Mouse (Mus musculus) cerebellum, postnatal 4 days (tissue): ENCODE data around the gene Gm17720.
A peak's percentile ranks its signal among the peaks of the same experiment; 100 is the strongest.

Experiments
- DNase-seq, 2 experiments: peaks; one replicate each; pipeline ENCODE4 v3.0.0; 2022; ENCODE audit warnings: low spot score in 2 of 2, mixed read lengths in 1 of 2

Gm17720 gene

DNA sequence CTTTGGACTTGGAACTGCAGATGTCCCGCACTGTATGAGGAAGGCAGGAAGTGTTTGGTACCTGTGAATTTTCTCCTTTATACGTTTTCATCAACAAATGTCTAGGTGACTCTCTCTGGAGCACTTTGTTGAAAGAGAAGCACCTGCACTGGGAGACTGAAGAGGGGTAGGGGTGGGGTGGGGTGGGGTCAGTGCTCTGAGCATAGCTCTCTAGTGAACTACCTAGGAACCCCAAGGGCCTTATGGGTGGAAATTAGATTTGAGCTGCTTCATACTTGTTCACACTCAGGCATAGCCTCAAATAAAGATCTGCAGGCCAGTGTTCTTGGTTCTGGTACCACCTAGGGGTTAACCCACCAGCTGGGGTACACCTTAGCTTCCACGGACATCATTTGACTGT is at the start of gene Gm17720:
TSS of gene Gm17720 (minus strand) at position 101 of the 400 bp plus-strand sequence.
- DNase-seq: no peak

DNA sequence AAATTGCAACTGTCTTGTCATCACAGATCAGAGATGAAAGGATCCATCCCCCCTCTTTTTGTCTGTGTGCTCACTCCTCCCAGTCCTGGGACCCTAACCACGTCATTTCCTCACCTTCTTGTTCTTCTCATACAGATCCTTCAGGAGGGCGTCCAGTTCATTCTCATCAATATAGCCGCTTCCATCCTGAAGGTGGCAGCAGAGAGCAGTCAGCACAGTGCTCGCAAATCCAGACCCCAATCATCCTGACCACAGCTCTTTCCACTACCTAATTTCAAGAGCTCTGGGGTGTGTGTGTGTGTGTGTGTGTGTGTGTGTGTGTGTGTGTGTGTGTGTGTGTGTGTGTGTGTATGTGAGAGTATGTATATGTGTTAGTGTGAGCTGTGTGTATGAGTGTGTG is 43.0 kb upstream of the Gm17720 start:
- DNase-seq: peak; percentile 42 to 68

DNA sequence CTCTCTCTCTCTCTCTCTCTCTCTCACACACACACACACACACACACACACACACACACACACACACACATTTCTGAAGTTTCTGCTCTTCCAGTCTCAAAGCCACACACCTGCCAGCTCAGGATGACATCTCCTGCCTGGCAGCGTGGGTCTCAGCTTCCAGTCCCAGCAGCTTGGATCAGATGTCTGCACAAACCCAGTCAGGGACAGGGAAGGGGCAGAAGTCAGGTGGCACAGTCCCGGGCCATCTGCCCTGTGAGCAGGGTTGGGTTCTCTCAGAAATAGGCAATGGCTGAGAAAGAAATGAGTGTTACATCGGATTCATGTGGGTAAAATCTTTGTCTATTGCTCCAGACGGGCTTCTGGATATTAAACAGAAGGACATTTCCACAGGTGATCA is 38.2 kb upstream of the Gm17720 start:
- no peak for DNase-seq

DNA sequence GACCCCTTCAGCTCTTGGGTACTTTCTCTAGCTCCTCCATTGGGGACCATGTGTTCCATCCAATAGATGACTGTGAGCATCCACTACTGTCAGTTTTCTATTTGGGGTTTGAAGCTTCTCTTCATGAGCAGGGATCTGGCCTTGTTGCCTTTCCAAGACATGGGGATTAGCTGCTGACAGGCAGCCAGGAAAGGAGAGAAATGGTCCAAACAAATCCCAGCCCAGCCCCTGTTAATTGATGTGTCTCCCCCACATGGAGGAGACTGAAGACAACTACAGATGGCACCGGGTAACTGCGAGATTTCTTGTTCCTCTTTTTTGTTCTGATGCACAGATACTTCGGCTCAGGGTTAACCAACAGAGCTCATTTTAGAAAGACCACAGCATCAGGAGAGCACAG is 37.6 kb upstream of the Gm17720 start:
- DNase-seq: no peak

DNA sequence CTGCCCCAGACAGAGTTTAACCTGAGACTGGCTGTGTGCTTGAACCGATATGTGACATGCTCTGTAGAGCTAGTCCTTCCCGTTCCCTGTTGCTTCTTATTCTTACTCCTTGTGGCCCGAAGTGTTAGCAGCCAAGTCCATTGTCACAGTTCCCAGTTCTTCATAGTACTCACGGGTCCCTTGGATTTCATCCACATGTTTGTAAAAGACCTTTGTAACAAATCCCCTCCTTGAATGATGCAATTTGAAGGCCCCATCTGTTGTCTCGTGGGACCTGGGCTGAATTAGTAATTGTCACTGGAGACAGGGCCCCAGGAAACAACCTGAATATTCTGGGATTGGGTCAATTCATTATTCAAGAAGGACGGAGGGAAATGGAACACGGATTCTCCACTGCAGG is 33.0 kb upstream of the Gm17720 start:
- DNase-seq: no peak

DNA sequence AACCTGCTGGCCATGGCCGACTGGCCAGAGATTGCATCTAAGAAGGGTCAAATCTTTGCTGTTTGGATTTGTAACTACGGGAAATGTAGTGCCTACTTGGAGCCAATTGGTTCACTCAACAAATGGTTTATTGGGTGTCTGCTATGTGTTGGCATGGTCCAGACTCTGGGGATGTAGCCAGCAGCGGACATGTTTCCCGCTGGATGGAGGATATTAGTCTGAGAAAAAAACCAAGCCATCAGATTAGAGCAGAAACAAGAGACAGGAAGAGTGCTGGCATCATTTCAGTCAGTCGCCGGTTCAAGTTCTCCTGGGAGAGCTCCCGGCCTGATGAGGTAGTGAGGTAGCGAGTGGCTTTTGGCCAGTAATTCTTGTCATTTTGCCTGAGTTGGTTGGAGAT is 31.7 kb upstream of the Gm17720 start:
- no peak for DNase-seq

DNA sequence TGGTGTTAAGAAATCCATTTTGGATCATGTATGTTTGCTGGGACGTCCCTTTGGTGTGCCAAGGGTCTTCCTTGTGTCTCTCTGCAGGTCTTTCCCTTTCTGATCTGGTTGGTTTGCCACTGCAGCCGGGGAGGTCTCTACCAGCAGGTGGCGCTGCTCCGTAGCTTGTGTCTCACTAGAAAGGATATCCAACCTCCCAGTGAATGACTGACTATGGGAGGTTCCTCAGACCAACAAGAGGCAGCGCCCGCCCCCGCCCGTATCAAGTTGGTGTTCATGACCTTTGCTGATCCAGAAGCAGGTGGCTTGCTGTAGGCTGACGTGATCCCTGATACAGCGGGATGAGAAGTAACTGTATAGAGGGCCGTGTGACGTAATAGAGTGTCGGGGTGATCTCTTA is 28.0 kb upstream of the Gm17720 start:
- DNase-seq: peak; percentile 73 to 84

DNA sequence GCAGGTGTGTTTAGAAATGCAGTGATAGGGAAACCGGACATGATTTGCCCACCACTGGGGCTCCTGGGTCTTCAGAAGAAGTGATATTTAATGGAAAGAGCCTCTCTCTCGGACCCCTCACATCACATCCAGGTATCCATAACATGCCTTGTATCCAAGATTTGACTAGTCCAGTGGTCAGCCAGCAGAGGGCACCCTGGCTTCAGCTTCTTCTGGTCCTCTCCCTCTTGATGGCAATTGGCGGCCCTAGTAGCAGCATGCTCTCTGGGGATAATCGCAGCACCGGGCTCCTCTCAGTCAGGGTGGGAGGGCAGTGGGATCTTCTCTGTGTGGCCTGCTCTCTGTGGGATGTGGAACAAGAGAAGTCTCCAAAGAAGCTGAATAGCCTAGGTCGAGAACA is 17.2 kb upstream of the Gm17720 start:
- peak in 1 of 2 experiments; percentile 49 for DNase-seq

DNA sequence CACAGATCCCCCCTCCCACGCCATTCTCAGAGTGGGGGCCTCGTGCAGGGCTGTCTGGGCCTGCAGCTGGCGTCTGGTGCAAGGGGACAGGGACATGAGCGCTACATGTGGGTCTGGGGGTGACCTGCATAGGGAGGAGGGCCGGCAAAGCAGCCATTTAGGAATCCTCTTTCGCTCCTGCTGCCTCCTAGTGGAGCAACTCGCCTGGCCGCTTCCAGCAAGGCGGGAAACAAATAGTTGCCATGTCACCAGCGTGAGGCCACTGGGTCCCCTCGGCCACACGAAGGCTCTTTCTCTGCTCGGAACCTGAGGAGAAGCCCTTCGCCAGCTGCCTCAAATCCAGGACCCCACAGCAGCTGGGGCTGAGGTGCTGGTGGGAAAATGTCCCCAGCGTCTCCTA is 877 bp downstream of the Gm17720 start:
- no peak for DNase-seq

DNA sequence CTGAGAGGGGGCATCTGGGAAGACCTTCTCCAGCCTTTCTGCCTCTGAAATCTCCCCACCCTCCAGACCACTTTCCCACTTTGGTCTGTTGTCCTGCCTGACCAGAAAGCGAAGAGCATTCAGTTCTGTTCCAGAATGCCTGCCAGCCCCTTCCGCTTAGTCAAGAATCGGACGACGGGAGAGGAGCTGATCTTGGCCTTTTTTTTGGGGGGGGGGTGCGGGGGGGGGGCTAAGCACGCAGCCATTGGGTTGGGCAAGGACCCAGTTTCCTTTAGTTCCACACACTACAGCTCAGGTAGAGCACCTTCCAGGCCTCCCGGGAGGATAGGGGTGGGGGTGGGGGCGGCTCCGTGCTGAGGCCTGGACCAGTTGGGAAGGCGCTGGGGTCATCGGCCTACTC is 1.6 kb downstream of the Gm17720 start, which contains the start of gene Gm21964:
TSS of gene Gm21964 (plus strand) at position 301 of the 400 bp plus-strand sequence.
- no peak for DNase-seq

DNA sequence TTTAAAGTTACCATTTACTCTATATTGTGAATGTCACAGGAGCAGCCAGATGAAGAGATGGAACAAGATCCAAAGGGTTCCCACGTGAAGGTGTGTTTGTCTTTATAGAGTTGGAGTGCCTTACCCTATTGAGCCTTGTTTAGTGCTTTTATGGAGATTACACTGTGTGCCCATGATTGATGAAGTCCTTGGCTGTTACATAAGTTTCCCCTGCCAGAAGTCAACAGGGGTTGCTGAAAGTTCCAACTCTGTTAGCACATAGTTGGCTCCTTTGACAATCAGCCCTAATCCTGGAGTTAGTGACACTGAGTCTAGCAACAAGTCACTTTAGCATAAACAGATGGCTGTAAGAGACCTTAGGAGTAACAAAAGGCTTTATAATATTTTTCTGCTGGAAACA is 10.7 kb downstream of the Gm17720 start:
- peak in 1 of 2 experiments; percentile 32 for DNase-seq

DNA sequence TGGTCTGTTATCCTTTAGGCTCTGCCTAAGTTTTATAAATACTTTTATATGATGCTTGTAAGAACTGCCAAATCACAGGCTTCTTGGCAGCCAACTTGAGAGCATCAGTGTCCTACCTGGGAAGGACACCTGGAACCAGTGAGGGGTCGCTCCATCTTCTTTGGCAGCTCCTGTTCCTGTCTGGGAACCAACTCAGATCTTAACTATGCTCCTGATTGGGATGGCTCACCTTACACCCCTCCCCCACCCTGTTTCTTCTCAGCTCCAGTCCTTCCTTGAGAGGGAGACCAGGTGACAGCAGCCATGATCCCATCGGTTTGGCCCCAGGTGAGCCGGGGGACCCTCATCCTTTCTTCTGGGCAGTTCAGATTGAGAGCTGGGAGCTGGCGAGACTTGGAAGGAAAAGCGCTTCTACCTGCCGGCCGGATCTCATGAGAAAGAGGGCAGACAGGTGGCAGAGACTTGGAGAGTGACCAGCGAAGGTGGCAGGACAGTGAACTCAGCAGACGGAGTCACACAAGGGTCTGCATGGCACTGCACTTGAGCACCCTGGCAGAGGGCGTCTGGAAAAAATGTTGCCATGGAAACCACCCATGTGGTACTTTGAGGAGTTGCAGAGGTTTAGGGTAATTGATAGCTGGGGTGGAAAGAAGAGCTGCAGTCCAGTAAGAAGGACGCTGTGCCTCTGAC is 20.0 kb downstream of the Gm17720 start:
- DNase-seq: no peak

DNA sequence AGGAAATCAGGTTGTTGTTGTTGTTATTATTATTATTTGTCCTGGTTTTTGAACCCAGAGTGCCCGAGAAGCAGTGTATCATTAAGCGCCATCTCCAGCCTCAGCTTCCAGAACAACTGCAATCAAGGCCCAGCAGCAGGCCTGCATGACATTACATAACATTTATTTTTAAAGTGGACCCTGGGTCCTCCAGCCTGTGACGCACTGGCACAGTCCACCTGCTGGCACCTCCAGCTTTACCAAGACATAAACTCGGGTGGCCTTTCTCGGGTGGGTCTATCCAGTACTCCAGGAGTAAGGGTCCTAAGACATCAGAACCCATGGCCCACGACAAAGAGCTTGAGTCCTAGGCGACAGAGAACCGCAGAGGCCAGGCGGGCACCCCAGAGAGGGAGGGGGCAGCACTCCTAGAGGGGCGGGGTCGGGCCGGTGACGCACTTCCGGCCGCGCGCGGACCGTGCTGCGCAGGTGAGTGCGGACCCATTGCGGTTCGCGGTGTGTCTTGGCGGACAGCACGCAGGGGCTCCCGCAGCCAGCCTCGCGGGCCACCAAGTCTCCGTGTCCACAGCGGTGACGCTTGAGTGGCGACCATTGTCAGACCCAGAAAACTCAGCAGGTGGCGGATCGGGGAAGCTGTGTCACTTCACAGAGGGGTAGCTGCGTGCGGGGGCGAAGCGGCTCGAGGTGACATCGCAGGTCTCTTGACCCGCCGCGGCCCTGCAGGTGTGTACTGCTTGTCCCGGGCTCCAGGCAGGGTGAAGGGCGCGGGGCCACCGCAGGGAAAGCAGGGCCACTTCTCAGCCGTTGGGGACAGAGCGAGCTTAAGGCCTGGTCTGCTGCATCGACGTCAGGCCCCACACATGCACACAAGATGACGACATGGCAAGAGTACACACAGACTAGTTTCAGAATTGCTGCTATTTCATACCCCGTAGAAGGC is 23.0 kb downstream of the Gm17720 start, which contains the start of gene Zfp612:
TSS of gene Zfp612 (plus strand) at position 465 of the 940 bp plus-strand sequence.
- DNase-seq: peak; percentile 49 to 74

DNA sequence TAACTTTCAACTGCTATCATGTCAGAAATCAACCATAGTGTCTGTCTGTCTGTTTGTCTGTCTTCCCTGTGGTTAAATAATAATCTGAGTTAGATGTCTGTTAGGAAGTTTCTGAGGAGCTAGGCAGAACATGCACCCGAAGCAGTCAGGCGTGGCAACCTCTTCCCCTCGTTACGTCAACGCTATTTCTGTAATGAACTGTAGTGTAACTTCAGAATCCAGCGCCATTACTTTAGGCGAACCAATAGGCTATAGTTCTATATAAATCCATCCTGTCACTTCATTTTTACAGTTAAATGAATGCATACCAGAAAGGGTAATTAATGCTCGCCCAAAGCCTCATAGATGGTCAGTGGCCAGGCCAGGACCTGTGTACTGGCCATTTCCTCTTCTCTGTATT is 28.1 kb downstream of the Gm17720 start:
- DNase-seq: no peak

DNA sequence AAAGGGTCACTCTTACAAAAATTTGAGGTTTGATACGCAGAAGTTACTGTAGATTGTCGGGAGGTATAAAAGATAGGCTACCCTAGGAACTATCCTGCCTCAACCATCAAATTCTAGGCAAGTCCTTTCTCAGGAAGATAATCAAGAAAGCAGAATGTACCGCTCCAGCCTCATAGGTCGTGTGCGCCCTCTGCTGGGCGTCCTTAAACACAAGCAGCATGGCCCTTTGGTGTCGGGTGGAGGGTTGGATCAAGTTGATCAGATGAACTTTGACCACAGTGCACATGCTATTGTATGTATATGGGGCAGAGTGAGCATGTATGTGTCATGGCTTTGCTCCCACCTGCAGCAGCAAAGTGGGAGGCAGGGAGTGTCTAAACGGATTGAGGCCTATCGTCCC is 31.0 kb downstream of the Gm17720 start:
- peak in 1 of 2 experiments; percentile 73 for DNase-seq

DNA sequence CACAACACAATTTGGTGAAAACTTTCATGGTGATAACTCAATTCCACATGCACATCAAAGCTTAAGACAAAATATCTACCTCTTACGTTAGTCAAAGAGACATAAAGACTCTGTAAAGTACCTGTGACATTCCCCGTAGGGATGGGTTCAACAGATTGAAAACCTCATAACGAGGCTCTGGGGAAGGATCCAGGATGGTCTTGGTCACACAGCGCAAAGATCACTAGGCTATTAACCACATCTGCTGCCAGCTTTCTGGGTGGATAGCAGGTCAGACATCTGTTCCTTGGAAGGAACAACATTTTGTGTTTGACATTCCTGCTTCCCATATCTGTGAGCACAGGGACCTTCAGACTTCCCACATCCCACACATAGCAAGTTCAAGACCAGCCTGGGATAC is 32.8 kb downstream of the Gm17720 start:
- no peak for DNase-seq

DNA sequence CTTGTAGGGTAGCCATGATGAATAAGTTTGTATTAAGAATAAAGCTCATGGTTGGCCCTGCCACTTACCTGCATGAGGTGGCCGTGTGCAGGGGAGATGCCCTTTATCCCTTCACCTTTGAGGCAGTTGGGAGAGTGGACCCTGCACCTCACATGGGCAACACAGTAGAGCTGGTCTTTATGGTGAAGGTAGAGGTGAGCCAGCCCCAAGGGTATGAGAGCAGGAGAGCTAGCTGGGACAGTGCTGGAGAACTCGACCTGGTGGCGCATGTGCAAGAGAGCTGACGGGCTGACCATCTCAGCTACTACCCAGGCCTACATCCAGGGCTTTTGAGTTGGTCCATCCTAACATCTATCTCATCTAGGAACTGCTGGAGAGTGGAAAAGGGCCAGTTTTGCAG is 36.9 kb downstream of the Gm17720 start:
- no peak for DNase-seq

DNA sequence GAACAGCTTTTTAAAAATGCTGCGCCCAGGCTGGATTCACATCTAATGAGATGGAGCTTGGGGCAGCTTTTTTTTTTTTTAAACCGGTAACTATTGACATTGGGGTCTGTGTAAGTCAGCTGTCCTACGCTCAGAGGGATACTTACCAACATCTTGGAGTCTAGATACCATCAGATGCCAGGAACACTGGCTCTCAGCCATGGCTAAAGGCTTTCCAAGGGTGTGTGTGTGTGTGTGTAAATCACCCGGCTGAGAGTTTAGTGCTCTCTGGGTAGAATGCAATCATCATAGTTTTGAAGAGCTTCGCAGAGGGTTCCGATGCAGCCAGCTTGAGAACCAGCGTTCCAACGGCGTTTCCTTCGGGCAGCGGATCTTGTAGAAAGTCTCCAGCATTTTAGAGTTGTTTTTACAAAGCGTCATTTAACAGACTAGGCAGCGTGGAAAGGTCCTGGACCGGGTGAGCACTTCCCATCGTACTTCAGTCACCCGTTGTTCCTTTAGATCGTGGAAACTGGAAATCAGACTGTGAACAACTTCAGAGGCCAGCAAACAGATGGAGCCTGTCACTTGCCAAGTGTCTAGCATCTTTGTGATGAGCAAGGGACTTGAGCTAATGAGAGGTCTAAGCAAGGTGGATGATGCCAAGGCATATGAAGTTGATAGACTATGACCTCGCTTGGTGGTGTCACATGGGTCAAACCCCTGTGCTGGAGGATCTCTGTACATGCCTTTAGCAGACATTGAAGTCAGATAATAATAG is 37.8 kb downstream of the Gm17720 start:
- no peak for DNase-seq

DNA sequence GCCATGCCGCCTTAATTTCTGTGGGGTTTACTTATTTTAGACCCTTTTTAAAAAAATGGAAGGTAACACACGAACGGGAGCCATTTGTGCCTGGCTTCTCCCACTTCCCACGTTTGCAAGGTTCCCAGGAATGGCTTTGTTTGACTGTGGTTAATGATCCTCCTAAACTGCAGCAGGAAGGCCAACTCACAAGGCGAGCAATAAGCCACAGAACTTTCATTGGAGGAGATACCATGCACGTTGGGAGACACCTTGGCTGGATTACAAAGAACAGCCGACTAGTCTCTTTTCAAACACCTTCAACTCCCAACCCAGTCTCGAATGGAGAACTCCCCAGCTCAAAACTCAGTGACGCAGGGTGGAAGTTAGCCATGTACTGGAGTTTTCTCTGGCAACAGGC is 38.4 kb downstream of the Gm17720 start:
- no peak for DNase-seq

DNA sequence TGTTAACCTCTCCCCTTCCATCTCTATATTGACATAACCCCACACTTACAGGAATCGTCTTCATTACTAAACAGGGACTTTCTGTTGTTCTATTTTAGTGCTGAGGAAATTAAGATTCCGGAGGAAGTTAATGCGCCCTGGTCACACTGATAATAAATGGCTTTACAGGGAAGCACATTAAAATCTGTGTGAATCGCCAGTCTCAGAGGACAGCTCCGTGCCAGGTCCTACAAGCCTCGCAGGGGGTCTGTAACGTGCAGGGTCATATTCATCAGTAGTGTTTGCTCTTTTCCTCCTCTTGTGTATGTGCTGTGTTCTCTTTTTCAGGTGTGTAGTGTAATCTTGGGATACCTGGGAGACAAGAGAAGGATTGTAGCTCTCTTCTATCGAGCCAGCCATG is 44.3 kb downstream of the Gm17720 start:
- DNase-seq: no peak

DNA sequence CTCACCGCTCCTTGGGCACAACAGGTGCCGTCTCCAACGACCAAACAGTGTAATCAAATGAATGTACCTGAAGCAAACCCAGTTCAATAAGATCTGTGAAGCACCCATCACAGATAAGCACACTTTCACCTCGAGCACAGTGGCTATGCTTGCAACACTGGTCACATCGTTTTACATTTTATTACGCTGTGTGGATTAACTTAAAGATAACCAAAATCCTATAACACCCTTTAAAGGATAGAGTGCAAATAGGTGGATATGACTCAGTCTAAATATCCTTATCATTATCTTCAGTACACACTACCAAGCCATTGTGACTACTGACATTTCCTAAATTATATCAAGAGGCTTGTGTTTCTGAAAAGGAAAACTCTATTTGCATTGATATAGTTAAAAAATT is 51.3 kb downstream of the Gm17720 start:
- DNase-seq: no peak

DNA sequence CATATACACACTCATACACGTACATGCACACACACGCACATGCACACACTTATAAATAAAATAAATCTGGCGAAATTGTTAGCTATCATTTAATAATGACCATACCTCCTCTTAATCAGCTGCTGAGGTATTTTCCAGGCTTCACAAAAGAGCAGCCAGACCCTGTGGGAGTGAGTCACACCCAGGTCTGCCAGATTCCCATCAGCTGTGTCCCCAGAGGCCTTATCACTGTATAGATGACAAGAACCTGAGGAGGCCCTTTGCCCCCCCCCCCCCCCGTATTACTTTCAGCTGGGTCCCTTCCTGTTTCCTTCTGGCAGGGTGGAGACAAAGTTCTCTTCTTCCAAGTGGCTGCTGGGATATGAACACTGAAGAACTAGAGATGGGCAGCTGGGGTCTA is 62.0 kb downstream of the Gm17720 start:
- no peak for DNase-seq
